In the genomic region with DNA sequence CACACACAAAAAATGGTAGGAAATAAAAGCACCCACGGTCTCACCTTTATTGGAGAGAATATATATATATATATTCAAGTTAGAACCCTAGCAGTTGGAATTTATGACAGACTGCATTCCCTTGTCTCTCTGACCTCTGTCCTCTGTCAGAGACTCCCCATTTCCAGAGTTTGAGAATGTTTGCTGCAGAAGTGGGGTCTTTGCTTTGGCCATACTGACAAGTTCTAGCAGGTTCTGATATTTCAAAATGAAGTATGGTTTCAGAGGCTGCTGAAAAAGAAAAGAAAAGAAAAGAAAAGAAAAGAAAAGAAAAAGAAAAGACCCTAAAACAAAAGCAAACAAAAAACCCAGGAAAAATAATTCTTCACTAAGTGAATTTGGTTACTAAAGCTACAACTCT, we compare ENCODE assay signal across 24 mouse cellular contexts. TPM values are rescaled to one million over a fixed set of nuclear protein-coding genes. Genes with fewer than 3 reads are reported as not detected.
DNase-seq lines count a peak whose midpoint lies in the region; ATAC-seq and TF ChIP-seq lines count a peak whose summit lies in the region.
"Had no signal": no experiment of that assay in that cellular context is flagged by ENCODE, and none has a peak within 500 bp of the region (broad histone marks: within the 10 kb centered on the region; RNA-seq: fewer than 3 reads in every experiment).

No protein-coding gene starts in this region.

- peak; percentile 14 for DNase-seq in heart, adult 11 months
- no peak for DNase-seq in heart, adult 18-20 months
- DNase-seq in midbrain, embryonic 11.5 days (ENCODE audit: low spot score, missing footprints), result peak; percentile 77
- no peak for DNase-seq in midbrain, embryonic 10.5 days (ENCODE audit: low spot score)
- DNase-seq in CH12.LX (ENCODE audit: extremely low read depth), result no peak
- no peak for DNase-seq in thymus, postnatal 4 days
- DNase-seq: adrenal gland, adult 2 months; adrenal gland, adult 8-10 months; adrenal gland, postnatal 10 days; adrenal gland, postnatal 14 days; adrenal gland, postnatal 25 days; adrenal gland, postnatal 36 days; B cell, adult 2 months; cerebellum, adult 11 months; cerebellum, adult 11-12 months; cerebellum, adult 18-20 months; cerebellum, adult 2 months had no signal

- TF ChIP-seq CTCF in CH12.LX (conservative IDR thresholded peaks at IDR 0.05 in 1 of 2, IDR thresholded peaks at IDR 0.05 in 1 of 2; ENCODE audit: low read depth in 2 of 2, low read length in 2 of 2), result no peak

- H3K4me2 ChIP-seq in midbrain, embryonic 11.5 days, result no peak overlapping the region
- H3K4me2 ChIP-seq in CH12.LX (ENCODE audit: insufficient read depth, low read depth, poor library complexity, severe bottlenecking), result peak overlapping the region; percentile 97

- H3K4me1 ChIP-seq in midbrain, embryonic 11.5 days (ENCODE audit: control insufficient read depth, insufficient read depth, low read length), result peaks cover 2% of the 10 kb centered on the region; the same call in 1 of the 2 replicates
- H3K4me1 ChIP-seq in midbrain, embryonic 10.5 days, result peaks cover 26% of the 10 kb centered on the region
- peaks cover 16 to 42% of the 10 kb centered on the region in 2 experiments for H3K4me1 ChIP-seq in CH12.LX (ENCODE audit: control insufficient read depth in 1 of 2, insufficient read depth in 2 of 2)

- dilution Hi-C loops in CH12.LX (cut with MboI; ENCODE audit: extremely low pct_ligation_motif_present, extremely low pct_unique_long_range_greater_than_20kb, low sequenced_read_pairs), result no loop called here

- peaks cover 42% of the 10 kb centered on the region for H3K79me2 ChIP-seq in CH12.LX (replicated peaks; ENCODE audit: control insufficient read depth, extremely low read depth, insufficient read depth, poor library complexity, severe bottlenecking)

- peaks cover 7% of the 10 kb centered on the region; the same call in 1 of the 2 replicates for H3K27me3 ChIP-seq in midbrain, embryonic 11.5 days (ENCODE audit: control insufficient read depth, insufficient read depth, low read length)
- H3K27me3 ChIP-seq in midbrain, embryonic 10.5 days (ENCODE audit: low read depth, poor library complexity, severe bottlenecking), result peaks cover 45% of the 10 kb centered on the region
- no peaks in the 10 kb centered on the region for H3K27me3 ChIP-seq in CH12.LX (replicated peaks)
- H3K27me3 ChIP-seq: Patski had no signal

- no peak for TF ChIP-seq RAD21 in CH12.LX (IDR thresholded peaks at IDR 0.05; ENCODE audit: low read depth, low read length)

- H3K9me3 ChIP-seq in midbrain, embryonic 11.5 days (ENCODE audit: control insufficient read depth, low read length), result no peaks in the 10 kb centered on the region
- no peaks in the 10 kb centered on the region for H3K9me3 ChIP-seq in midbrain, embryonic 10.5 days (replicated peaks)
- H3K9me3 ChIP-seq in CH12.LX (replicated peaks; ENCODE audit: low read length), result no peaks in the 10 kb centered on the region
- H3K9me3 ChIP-seq: G1E had no signal

- H3K4me3 ChIP-seq in midbrain, embryonic 11.5 days (ENCODE audit: low read depth, low read length), result no peak overlapping the region
- no peak overlapping the region for H3K4me3 ChIP-seq in midbrain, embryonic 10.5 days
- peak overlapping the region in 2 of 3 experiments; percentile 2 to 98 for H3K4me3 ChIP-seq in CH12.LX (replicated peaks in 1 of 3; ENCODE audit: low read depth in 2 of 3, low read length in 2 of 3, poor library complexity in 1 of 3)

- no peak overlapping the region for H3K27ac ChIP-seq in midbrain, embryonic 11.5 days (ENCODE audit: low read depth, low read length)
- H3K27ac ChIP-seq in midbrain, embryonic 10.5 days (replicated peaks), result no peak overlapping the region
- H3K27ac ChIP-seq in CH12.LX (ENCODE audit: insufficient read depth, low read depth), result peak overlapping the region; percentile 100

- in situ Hi-C loops in CH12.LX (cut with MboI; ENCODE audit: low pct_ligation_motif_present, low pct_unique_long_range_greater_than_20kb, low sequenced_read_pairs), result loop anchor here (25.0 kb wide), 1 partner anchor 283 kb away; a partner anchor contains a TSS

- WGBS in midbrain, embryonic 11.5 days, result 90% methylated on average over 1 of the region's 1 CpGs
- WGBS in midbrain, embryonic 10.5 days, result 83% methylated on average over 1 of the region's 1 CpGs

- TF ChIP-seq EP300 in CH12.LX (IDR thresholded peaks at IDR 0.05; ENCODE audit: low read length), result no peak

- no peak for ATAC-seq in midbrain, embryonic 11.5 days (ENCODE audit: low FRiP score)
- ATAC-seq: activated CD4-positive, CD25-positive, alpha-beta regulatory T cell, adult 4 months; CD4-positive, CD25-positive, alpha-beta regulatory T cell, adult 4 months; Patski had no signal

- no peaks in the 10 kb centered on the region for H3K36me3 ChIP-seq in midbrain, embryonic 11.5 days (ENCODE audit: control insufficient read depth, insufficient read depth, low read length)
- no peaks in the 10 kb centered on the region for H3K36me3 ChIP-seq in midbrain, embryonic 10.5 days
- H3K36me3 ChIP-seq in CH12.LX (replicated peaks in 1 of 2; ENCODE audit: control insufficient read depth in 1 of 2, insufficient read depth in 1 of 2, low read length in 1 of 2), result peaks cover 0 to 10% of the 10 kb centered on the region in 2 experiments
- H3K36me3 ChIP-seq: G1E had no signal

- no peak overlapping the region for H3K9ac ChIP-seq in midbrain, embryonic 11.5 days (ENCODE audit: low read length)
- peak overlapping the region; percentile 99 for H3K9ac ChIP-seq in CH12.LX (ENCODE audit: insufficient read depth, low read depth)

- TF ChIP-seq POLR2A in CH12.LX (IDR thresholded peaks at IDR 0.05; ENCODE audit: low read depth, low read length), result no peak

TF ChIP-seq in CH12.LX, 34 proteins besides CTCF, POLR2A, EP300 and RAD21:
- TF ChIP-seq ETS1 (conservative IDR thresholded peaks at IDR 0.05; ENCODE audit: low read depth, low read length) (0 out of 2 replicates have a peak, but pooled peaks have one; percentile 16), CHD1 (IDR thresholded peaks at IDR 0.05; ENCODE audit: low read depth, low read length) (peak; percentile 61; the same call in 1 of the 2 replicates), JUN (IDR thresholded peaks at IDR 0.05; ENCODE audit: insufficient read depth, low read depth, low read length) (no peak), JUND (conservative IDR thresholded peaks at IDR 0.05; ENCODE audit: low read depth, low read length) (0 out of 2 replicates have a peak, but pooled peaks have one; percentile 11)

RNA-seq across cellular contexts. Expression of a gene that starts 2.8 kb away (rescaled TPM):
- 10 to 100 TPM; 11.8 to 12.5 TPM for total RNA-seq in heart, adult 18-20 months (2021)
- polyA plus RNA-seq in midbrain, embryonic 11.5 days (2014; fragmentation: Nextera tagmentation; extraction: Ambion mirVana), result 3.7 and 4.0 TPM in 2 replicates
- polyA plus RNA-seq in midbrain, embryonic 10.5 days (2016; fragmentation: Nextera tagmentation; extraction: Ambion mirVana), result 2.7 and 2.8 TPM in 2 replicates
- 125 and 140 TPM in 2 replicates for total RNA-seq in CH12.LX (2012; rRNA removed)
- 119 and 142 TPM in 2 replicates for total RNA-seq in CH12.LX (2014; rRNA removed)
- 99.0 and 104 TPM in 2 replicates for polyA plus RNA-seq in CH12.LX (2012; ENCODE audit: insufficient read length, low read depth)

RNA-seq across cellular contexts. Expression of a gene that starts 58.0 kb away (rescaled TPM):
- total RNA-seq in heart, adult 18-20 months (2021), result not detected
- polyA plus RNA-seq in midbrain, embryonic 11.5 days (2014; fragmentation: Nextera tagmentation; extraction: Ambion mirVana), result 0.08 TPM in 1 of 2 replicates, not detected in the other
- 0.05 TPM in 1 of 2 replicates, not detected in the other for polyA plus RNA-seq in midbrain, embryonic 10.5 days (2016; fragmentation: Nextera tagmentation; extraction: Ambion mirVana)
- total RNA-seq in CH12.LX (2012; rRNA removed), result not detected in 2 replicates
- not detected in 2 replicates for total RNA-seq in CH12.LX (2014; rRNA removed)
- 0.11 TPM in 1 of 2 replicates, not detected in the other for polyA plus RNA-seq in CH12.LX (2012; ENCODE audit: insufficient read length, low read depth)
- total RNA-seq: adrenal gland, postnatal 14 days; adrenal gland, postnatal 25 days; adrenal gland, postnatal 4 days; ES-E14; G1E; MEL had no signal
- polyA plus RNA-seq: activated CD4-positive, CD25-positive, alpha-beta regulatory T cell, adult 4 months; adrenal gland, adult 2 months; CD4-positive, CD25-positive, alpha-beta regulatory T cell, adult 4 months; G1E had no signal

Comparison
In these comparisons a context has a peak if more than half of its experiments do, and no peak if none do; other contexts are left out.
1. DNase-seq: peak in heart, adult 11 months (single experiment) and midbrain, embryonic 11.5 days (single experiment); none in heart, adult 18-20 months (0 of 2), midbrain, embryonic 10.5 days (single experiment), CH12.LX (single experiment) and thymus, postnatal 4 days (single experiment).
2. H3K4me3 ChIP-seq: peak in CH12.LX (2 of 3); none in midbrain, embryonic 11.5 days (single experiment) and midbrain, embryonic 10.5 days (single experiment).
3. RNA of a gene that starts 2.8 kb away (polyA plus RNA-seq): 99.0 to 104 TPM in CH12.LX; 3.7 to 4.0 TPM in midbrain, embryonic 11.5 days and 2.7 to 2.8 TPM in midbrain, embryonic 10.5 days; every median in the first group is over 10 times any median in the second.